Mouse (Mus musculus) right cerebral cortex, adult 2 months (tissue): ENCODE measurements at regions not wholly inside any gene's neighbourhood (a gene's known extent, or its start where the extent isn't known, plus 50 kb on each side); places are given as distances from the start of the nearest gene placed in this dataset.
A peak's percentile ranks its signal among the peaks of the same experiment; 100 is the strongest.

Source experiments
- DNase-seq, 2 experiments: peaks; one replicate each; pipeline ENCODE4 v3.0.0; 2021 to 2022; ENCODE audit warnings: low spot score in 2 of 2

DNA sequence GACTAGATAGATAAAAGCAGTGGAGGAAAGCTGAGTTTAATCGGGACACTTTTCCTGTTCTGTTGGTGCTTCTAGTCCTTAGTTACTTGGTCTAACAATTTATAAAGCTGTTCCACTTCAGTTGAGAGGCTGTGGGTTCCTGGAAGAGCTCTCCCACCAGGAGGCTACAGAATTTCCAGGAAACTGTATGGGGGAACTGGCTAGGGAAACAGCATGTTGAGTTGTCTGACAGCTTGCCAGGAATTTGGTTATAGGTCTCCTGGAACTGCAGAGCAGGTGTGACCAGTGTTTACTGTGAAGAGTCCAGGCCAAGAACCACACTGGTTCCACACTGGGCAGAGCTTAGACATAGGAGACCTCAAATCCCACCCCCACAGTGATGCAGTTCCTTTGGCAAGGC, 65.0 kb upstream of the Pik3cg start:
- DNase-seq: no peak

DNA sequence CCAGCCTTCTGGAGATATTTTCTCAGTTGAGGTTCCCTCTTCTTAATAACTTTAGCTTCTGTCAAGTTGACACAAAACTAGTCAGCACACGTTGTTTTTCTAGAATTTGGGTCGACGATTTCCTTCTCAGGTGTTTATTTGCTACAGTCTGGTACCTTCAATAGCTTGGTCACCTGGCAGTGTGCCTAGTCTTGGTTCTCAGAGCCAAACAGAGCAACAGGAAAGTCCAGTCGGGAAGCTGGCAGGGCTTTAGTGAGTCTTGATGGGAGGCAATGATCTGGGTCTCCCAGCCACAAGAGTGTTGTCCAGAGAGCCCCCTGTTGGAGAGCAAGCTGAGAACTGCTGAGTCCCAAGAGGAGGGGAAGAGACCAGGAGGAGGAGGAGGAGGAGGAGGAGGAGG, 71.4 kb upstream of the Pik3cg start:
- no peak for DNase-seq

GRCm38 (mm10) chr12:32280309-32280708, 71.8 kb upstream of the Pik3cg start:
- no peak for DNase-seq

DNA sequence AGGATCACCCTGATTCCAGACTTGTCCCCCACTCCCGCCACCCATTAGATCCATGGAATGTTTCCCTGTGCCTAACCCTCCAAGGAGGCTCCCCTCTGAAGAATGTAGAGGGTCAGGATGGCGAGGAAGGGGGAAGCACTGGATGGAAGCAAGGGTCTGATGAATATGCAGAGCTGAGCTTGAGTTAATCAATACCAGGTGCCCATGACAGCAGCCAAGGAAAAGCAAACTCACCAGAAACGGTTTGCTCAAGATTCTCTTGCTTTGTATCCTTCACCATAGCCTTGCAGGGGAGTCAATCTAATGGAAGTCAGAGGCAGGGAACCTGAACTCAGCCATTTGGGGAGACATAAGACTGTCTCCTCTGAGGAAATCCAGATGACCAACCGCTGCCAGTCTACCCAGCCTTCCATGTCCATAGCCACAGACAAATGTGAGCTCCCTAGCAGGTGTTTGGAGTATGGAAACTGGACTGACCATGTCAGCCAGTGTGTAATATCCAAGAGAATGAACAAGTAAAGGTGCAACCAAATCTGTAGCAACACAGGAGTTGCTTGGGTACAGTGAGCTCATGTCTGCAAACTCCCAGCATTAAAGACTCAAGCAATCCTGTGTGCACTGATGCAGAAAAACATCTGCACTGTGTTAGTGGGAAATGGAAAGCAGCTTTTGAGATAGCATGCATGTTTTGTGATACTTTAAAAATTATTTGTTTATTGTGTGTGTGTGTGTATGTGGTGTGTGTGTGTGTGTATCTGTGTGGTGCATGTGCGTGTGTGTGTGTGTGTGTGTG, 74.1 kb upstream of the Pik3cg start:
- DNase-seq: no peak

- DNase-seq: no peak
Measured at GRCm38 (mm10) chr12:32285039-32285438, 76.6 kb upstream of the Pik3cg start.

GRCm38 (mm10) chr12:32286652-32287051, 78.2 kb upstream of the Pik3cg start:
- DNase-seq: no peak

DNA sequence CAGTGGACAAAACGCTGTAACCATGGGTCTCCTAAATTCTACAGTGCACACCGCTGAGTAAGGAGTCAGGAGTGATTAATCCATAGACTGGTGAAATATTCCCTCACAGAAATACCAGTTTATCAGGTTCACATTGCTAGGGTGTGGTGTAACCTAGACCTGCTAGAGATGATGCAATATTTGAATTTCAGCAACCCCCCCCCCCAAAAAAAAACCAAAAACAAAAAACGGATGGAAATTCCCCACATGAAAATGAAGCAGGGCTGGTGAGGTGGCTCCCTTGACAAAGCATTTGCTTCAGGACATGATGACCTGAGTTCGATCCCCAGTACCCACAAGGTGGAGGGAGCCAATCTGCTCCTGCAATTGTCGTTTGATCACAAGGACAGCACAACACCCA, 82.7 kb upstream of the Pik3cg start:
- no peak for DNase-seq

DNA sequence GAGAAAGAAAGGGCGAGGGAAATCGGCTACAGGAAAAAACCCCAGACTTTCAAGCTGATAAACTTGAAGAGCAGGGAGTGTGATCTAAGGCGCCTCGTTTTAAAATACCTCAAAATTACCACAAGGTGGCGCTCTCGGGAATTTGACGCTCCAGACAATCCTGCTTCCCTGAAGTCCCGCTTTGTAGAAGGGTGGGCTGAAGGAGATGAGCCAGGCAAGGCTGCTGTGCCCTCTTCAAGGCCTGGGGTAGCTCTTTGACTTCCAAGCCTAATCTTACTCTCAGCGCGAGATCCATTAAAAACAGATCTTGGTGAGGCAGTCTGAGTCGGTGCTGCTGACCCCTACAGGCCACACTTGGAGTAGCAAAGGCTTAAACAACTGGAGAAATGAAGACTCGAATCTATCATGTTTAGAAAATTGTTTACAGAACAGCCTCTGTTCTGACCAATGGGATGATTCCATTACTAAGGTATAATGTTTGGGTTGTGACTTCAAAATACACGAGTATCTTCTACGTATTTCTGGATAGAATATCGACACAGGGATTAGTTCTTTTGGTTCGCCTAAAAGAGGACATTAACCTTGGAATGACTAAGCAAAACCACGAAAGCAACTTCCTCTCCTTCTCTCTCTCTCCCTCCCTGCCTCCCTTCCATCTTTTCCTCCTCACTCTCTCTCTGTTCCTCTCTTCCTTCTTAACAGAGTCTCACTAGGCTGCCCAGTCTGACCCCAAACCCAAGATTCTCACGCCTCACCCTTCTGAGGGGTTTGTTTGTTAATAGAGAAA, 83.7 kb upstream of the Pik3cg start:
- peak; percentile 53 to 66 for DNase-seq

DNA sequence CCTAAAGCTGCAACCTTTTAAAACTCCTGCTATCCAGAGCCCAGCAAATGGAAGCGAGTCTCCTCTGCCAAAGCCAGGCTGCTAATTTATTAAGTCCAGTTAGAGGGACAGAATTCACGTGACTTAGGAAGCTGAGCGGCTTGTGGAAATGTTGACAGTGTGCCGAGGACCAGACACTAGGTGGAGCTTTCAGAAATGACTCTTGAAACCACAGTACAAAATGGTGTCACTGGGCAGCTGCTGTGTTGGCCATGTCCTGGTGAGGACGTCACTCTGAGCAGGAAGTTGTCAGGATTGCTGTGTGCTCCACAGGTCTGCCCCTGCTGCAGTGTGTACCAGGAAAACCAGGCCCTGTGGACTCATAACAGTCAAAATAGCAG, 84.3 kb upstream of the Pik3cg start:
- no peak for DNase-seq

DNA sequence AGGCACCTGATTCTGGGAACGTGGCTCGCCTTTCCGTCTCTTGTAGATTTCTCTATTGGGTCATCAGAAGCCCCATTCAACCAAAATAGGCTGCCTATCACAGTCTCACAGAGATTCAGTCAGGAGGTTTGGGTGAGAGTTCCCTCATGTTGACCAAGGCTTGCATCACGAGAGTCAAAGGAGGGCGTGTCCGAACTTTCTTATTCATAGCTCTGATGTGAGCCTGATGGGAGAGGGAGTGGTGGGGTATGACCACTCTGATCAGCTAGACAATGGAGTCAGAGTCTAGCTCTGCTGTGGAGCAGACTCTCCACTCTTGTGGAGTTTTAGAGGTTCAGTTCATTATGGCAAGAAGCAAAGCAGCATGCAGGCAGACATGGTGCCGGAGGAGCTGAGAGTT, 81.1 kb upstream of the Ccdc71l start:
- no peak for DNase-seq

DNA sequence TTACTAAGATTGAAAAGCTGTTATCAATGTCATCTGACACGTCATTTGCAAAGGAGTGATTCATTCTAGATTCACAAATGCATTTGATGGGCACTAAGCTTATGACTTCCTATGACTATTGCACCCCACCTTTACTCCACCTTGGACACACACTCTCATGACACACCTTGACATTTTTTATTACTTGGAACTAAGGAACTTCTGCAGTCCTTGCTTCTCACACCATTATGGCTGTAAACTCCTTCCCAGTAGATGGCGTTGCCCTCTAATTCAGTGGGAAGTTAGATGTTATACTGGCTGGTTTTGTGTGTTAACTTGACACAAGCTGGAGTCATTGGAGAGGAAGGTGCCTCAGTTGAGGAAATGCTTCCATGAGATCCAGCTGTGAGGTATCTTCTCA, 78.8 kb upstream of the Ccdc71l start:
- DNase-seq: no peak

DNA sequence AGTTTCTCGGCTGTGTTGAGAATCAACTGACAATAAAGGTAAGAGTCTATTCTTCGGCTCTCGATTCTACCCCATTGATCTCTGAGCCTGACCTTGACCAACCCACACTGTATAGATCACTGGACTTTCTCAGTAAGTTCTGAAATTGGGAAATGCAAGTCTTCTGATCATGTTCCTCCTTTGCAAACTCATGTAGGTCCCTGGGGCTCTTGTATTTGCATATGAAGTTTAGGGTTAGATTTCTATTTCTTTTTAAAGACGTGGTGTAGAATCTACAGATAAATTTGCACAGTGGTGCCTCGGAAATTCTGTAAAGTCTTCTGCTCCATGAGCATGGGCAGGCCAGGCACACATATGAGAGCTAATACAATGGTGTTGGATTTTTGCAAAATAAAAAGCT, 72.8 kb upstream of the Ccdc71l start:
- no peak for DNase-seq

DNA sequence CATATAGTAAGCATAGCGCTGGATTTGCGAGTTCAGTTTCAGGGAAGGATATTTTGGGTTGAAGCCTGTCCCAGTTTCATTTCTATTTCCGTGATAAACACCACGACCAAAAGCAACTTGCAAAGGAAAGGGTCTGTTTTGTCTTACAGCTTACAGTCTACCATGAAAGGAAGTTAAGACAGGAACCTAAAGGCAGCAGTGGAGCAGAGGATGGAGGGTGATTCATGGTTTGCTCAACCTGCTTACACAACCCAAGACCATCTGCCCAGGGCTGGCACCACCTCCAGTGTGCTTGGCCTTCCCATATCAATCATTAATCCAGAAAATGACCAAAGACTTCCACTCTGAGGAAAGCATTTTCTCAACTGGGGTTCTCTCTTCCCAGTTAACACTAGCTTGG, 72.2 kb upstream of the Ccdc71l start:
- peak; percentile 6 to 7 for DNase-seq

GRCm38 (mm10) chr12:32307280-32308006, 71.1 kb upstream of the Ccdc71l start:
- DNase-seq: no peak

- no peak for DNase-seq
Measured at GRCm38 (mm10) chr12:32315099-32315783, 63.3 kb upstream of the Ccdc71l start.
